Mouse (Mus musculus) liver (tissue): ENCODE data around the gene E130114P18Rik.
A peak's percentile ranks its signal among the peaks of the same experiment; 100 is the strongest.

Experiments used
- DNase-seq: peaks from one replicate; pipeline ENCODE4 v3.0.0-alpha.2; 2020; ENCODE audit warnings: mixed read lengths

Gene E130114P18Rik

GRCm38 (mm10) chr4:97777706-97778176 lies at the start of gene E130114P18Rik:
Gene E130114P18Rik (minus strand): TSS chr4:97778078.
- DNase-seq: peak; percentile 41

- DNase-seq: no peak
Measured at GRCm38 (mm10) chr4:97827115-97827514, 49.2 kb upstream of the E130114P18Rik start.

GRCm38 (mm10) chr4:97825841-97826240 lies 48.0 kb upstream of the E130114P18Rik start:
- no peak for DNase-seq

- no peak for DNase-seq
Measured at GRCm38 (mm10) chr4:97825432-97825831, 47.6 kb upstream of the E130114P18Rik start.

GRCm38 (mm10) chr4:97824451-97824850 lies 46.6 kb upstream of the E130114P18Rik start:
- DNase-seq: no peak

- DNase-seq: no peak
Measured at GRCm38 (mm10) chr4:97823512-97823911, 45.6 kb upstream of the E130114P18Rik start.

- DNase-seq: no peak
Measured at GRCm38 (mm10) chr4:97821556-97822251, 43.8 kb upstream of the E130114P18Rik start.

GRCm38 (mm10) chr4:97820474-97821259 lies 42.8 kb upstream of the E130114P18Rik start:
- DNase-seq: no peak

- no peak for DNase-seq
Measured at GRCm38 (mm10) chr4:97819101-97819500, 41.2 kb upstream of the E130114P18Rik start.

GRCm38 (mm10) chr4:97818498-97818897 lies 40.6 kb upstream of the E130114P18Rik start:
- no peak for DNase-seq

- no peak for DNase-seq
Measured at GRCm38 (mm10) chr4:97817741-97818140, 39.9 kb upstream of the E130114P18Rik start.

GRCm38 (mm10) chr4:97816753-97817152 lies 38.9 kb upstream of the E130114P18Rik start:
- DNase-seq: no peak

GRCm38 (mm10) chr4:97816001-97816400 lies 38.1 kb upstream of the E130114P18Rik start:
- DNase-seq: no peak

- DNase-seq: peak; percentile 13
Measured at GRCm38 (mm10) chr4:97814515-97814914, 36.6 kb upstream of the E130114P18Rik start.

GRCm38 (mm10) chr4:97813996-97814395 lies 36.1 kb upstream of the E130114P18Rik start:
- no peak for DNase-seq

- no peak for DNase-seq
Measured at GRCm38 (mm10) chr4:97813035-97813434, 35.2 kb upstream of the E130114P18Rik start.

GRCm38 (mm10) chr4:97810348-97810939 lies 32.6 kb upstream of the E130114P18Rik start:
- DNase-seq: no peak

- no peak for DNase-seq
Measured at GRCm38 (mm10) chr4:97809582-97810295, 31.9 kb upstream of the E130114P18Rik start.

- DNase-seq: no peak
Measured at GRCm38 (mm10) chr4:97808885-97809284, 31.0 kb upstream of the E130114P18Rik start.

- no peak for DNase-seq
Measured at GRCm38 (mm10) chr4:97806924-97807323, 29.0 kb upstream of the E130114P18Rik start.

GRCm38 (mm10) chr4:97805896-97806808 lies 28.3 kb upstream of the E130114P18Rik start:
- DNase-seq: no peak

GRCm38 (mm10) chr4:97805255-97805654 lies 27.4 kb upstream of the E130114P18Rik start:
- DNase-seq: no peak
